Mouse (Mus musculus): ENCODE data around the gene Cope. TPM values are rescaled to one million over a fixed set of nuclear protein-coding genes. Genes with fewer than 3 reads are reported as not detected.

Gene Cope
- 275 and 288 TPM in 2 replicates for polyA plus RNA-seq (2015; fragmentation: Nextera tagmentation; extraction: Ambion mirVana)

DNA sequence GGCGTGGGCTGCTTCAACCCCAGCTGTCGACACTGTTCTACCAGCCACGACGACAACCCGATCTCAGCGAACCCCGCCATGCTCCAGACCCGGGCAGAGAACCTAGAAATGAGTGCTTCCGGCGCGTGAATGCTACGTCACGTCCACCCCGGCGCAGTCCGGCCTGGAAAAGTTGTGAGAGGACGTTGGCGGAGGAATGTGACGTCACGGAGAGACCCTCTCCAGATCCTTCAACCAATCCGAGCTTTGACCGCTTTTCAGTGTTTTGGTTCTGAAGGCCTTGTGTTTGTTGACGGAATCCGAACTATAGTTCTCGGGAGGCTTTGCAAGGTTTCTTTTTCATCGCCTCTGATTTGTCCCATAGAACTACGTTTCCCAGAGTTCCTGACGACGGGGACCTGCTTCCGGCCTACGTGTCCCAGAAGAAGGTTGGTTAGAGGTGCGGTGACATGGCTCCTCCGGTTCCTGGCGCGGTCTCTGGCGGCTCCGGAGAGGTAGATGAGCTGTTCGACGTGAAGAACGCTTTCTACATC is at the start of gene Cope, which contains the start of gene Ddx49:
Cope (plus strand) TSS at position 161 of the 533 bp plus-strand sequence.
Ddx49 (minus strand) TSS at position 132 of the 533 bp plus-strand sequence.
- H3K27me3 ChIP-seq: no peaks in the 10 kb centered on the region
- H3K9ac ChIP-seq: peak within 1 kb of the TSS; percentile 87
- H3K9me3 ChIP-seq: no peaks in the 10 kb centered on the region
- peak within 1 kb of the TSS; percentile 82 for H3K4me3 ChIP-seq
- H3K4me1 ChIP-seq (replicated peaks): peaks cover 38% of the 10 kb centered on the region
- H3K4me2 ChIP-seq: peak within 1 kb of the TSS; percentile 93
- ATAC-seq (ENCODE audit: low FRiP score): peak; percentile 93
- H3K36me3 ChIP-seq: peaks cover 54% of the 10 kb centered on the region
- under 1% methylated on average over 40 of the region's 40 CpGs for WGBS
- H3K27ac ChIP-seq: peak within 1 kb of the TSS; percentile 74

DNA sequence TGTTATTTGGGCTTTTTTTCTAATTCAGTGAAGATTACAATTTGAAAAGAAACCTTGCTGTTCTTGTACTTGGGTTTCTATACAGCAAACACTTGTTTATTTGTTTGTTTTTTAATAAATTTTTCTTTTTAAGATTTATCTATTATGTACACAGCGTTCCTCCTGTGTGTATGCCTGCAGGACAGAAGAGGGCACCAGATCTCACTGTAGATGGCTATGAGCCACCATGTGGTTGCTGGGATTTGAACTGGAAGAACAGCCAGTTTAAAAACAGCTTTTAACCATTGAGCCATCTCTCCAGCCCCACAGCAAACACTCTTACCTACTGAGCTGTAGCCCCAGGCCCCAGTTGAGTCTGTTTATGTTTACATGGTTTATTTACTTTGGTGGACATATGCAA is 47.7 kb upstream of the Cope start:
- ATAC-seq (ENCODE audit: low FRiP score): no peak
- 82% methylated on average over 1 of the region's 1 CpGs for WGBS
- H3K9ac ChIP-seq: no peak overlapping the region
- H3K9me3 ChIP-seq: no peaks in the 10 kb centered on the region
- peaks cover 100% of the 10 kb centered on the region for H3K36me3 ChIP-seq
- H3K4me2 ChIP-seq: no peak overlapping the region
- no peak overlapping the region for H3K27ac ChIP-seq
- no peak overlapping the region for H3K4me3 ChIP-seq
- no peaks in the 10 kb centered on the region for H3K27me3 ChIP-seq
- no peaks in the 10 kb centered on the region for H3K4me1 ChIP-seq (replicated peaks)

DNA sequence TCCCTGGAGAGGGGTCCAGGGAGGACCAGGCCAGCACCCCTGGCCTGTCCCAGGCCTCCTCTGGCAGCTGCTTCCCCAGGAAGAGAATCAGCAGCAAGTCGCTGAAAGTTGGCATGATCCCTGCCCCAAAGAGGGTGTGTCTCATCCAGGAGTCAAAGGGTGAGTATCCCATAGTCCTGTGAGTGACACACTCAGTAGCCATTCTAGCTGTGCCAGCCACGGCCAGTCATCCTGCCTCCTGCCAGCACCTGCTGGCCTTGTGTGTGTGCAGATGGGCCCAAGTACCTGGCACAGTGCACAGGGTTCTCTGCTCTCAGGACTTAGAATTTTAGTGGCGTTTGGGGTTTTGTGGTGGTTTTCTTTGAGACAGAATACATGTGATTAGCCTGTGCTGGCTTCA is 44.9 kb upstream of the Cope start:
- no peak for ATAC-seq (ENCODE audit: low FRiP score)
- 93% methylated on average over 3 of the region's 3 CpGs for WGBS
- Histone ChIP-seq H3K36me3 (peaks cover 100% of the 10 kb centered on the region), H3K9me3 (no peaks in the 10 kb centered on the region), H3K27me3 (no peaks in the 10 kb centered on the region), H3K4me3 (no peak overlapping the region), H3K27ac (no peak overlapping the region), H3K4me2 (no peak overlapping the region), H3K4me1 (replicated peaks) (no peaks in the 10 kb centered on the region), H3K9ac (no peak overlapping the region)

DNA sequence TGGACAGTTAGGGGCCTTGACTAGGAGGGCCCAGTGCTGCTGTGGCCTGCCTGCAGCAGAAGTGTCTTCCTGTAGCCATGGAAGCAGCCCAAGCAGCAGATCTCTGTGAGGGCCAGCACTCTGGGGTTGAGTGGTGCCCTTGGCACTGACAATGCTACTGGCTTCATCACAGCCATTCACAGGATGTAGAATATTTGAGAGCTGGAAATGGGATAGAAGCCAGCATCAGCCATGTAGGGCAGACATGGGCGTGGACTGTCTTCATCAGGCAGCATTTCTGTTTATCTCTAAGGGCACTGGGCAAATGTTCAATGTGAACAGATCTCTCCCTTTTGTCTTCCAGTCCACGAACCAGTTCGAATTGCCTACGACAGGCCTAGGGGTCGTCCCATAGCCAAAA is 43.7 kb upstream of the Cope start:
- Histone ChIP-seq H3K4me1 (replicated peaks) (no peaks in the 10 kb centered on the region), H3K9me3 (no peaks in the 10 kb centered on the region), H3K4me2 (no peak overlapping the region), H3K36me3 (peaks cover 100% of the 10 kb centered on the region), H3K27me3 (no peaks in the 10 kb centered on the region), H3K27ac (no peak overlapping the region), H3K4me3 (no peak overlapping the region), H3K9ac (no peak overlapping the region; the same call in 1 of the 2 replicates)
- 92% methylated on average over 5 of the region's 5 CpGs for WGBS
- ATAC-seq (ENCODE audit: low FRiP score): no peak

DNA sequence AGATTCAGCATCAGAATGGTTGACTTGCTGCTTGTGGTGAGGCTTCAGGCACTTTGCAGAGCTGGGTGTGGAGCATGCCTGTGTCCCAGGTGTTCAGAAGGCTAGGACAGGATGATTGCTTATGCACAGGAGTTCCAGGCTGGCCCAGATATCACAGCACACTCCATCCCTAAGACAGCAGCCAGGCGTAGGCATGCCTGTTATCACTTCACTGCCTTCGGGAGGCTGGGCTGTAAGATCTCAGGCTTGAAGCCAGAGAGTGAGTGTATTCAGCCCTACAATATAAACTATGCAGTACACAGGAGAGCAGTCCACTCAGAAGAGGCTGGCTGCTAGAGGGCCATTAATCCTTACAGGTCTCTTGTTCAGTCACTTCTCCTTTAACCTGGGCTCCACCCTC is 43.3 kb upstream of the Cope start:
- Histone ChIP-seq H3K9me3 (no peaks in the 10 kb centered on the region), H3K4me1 (replicated peaks) (no peaks in the 10 kb centered on the region), H3K4me2 (no peak overlapping the region), H3K4me3 (no peak overlapping the region), H3K36me3 (peaks cover 100% of the 10 kb centered on the region), H3K9ac (no peak overlapping the region), H3K27ac (no peak overlapping the region), H3K27me3 (no peaks in the 10 kb centered on the region)
- ATAC-seq (ENCODE audit: low FRiP score): no peak
- 93% methylated on average over 2 of the region's 2 CpGs for WGBS

DNA sequence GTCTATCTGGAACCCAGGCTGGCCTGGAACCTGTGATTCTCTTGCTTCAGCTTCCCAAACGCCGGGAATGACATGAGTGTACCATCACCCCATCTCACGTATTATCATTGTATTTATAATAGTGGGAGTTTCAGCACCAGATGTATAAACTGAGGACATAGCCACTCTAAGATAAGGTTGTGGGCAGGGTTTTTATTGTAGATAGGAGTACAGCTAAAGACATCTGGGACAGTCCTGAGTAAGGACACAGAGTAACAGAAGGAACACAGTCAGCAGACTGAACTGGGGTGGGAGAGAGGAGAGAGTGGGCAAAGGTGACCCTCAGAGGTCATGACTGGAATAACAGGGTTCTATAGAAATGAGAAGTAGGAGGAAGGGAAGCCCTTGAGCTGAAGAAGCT is 34.6 kb upstream of the Cope start:
- H3K9ac ChIP-seq: no peak overlapping the region
- no peak overlapping the region for H3K4me2 ChIP-seq
- no peaks in the 10 kb centered on the region for H3K9me3 ChIP-seq
- H3K27ac ChIP-seq: no peak overlapping the region
- H3K36me3 ChIP-seq: peaks cover 47% of the 10 kb centered on the region
- no peak for ATAC-seq (ENCODE audit: low FRiP score)
- no peak overlapping the region for H3K4me3 ChIP-seq
- no peaks in the 10 kb centered on the region for H3K27me3 ChIP-seq
- no peaks in the 10 kb centered on the region for H3K4me1 ChIP-seq (replicated peaks)
- WGBS: 90% methylated on average over 3 of the region's 3 CpGs

DNA sequence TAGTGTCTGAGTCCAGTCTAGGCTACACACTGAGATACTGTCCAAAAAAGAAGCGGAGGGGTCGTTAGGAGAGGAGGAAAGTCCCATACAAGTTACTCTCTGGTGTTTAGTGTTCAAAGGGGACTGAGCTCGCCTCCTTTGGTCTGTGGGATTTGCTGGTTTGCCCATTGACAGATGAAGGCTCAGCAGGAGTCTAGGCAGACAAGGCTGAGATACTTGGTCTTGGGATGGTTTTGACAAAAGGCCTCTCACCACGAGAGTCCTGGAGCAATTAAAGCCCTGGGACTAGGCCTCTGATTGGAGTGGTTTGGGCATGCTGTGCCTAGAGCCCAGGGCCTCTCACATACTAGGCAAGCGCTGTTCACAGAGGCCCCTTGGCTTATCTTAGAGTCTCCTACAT is 34.0 kb upstream of the Cope start:
- no peak overlapping the region for H3K4me2 ChIP-seq
- H3K4me1 ChIP-seq (replicated peaks): no peaks in the 10 kb centered on the region
- H3K4me3 ChIP-seq: no peak overlapping the region
- H3K27ac ChIP-seq: 0 out of 2 replicates have a peak overlapping the region, but pooled peaks have one; percentile 4
- H3K36me3 ChIP-seq: peaks cover 41% of the 10 kb centered on the region
- WGBS: 54% methylated on average over 5 of the region's 5 CpGs
- no peak overlapping the region for H3K9ac ChIP-seq
- H3K9me3 ChIP-seq: no peaks in the 10 kb centered on the region
- H3K27me3 ChIP-seq: no peaks in the 10 kb centered on the region
- no peak for ATAC-seq (ENCODE audit: low FRiP score)

DNA sequence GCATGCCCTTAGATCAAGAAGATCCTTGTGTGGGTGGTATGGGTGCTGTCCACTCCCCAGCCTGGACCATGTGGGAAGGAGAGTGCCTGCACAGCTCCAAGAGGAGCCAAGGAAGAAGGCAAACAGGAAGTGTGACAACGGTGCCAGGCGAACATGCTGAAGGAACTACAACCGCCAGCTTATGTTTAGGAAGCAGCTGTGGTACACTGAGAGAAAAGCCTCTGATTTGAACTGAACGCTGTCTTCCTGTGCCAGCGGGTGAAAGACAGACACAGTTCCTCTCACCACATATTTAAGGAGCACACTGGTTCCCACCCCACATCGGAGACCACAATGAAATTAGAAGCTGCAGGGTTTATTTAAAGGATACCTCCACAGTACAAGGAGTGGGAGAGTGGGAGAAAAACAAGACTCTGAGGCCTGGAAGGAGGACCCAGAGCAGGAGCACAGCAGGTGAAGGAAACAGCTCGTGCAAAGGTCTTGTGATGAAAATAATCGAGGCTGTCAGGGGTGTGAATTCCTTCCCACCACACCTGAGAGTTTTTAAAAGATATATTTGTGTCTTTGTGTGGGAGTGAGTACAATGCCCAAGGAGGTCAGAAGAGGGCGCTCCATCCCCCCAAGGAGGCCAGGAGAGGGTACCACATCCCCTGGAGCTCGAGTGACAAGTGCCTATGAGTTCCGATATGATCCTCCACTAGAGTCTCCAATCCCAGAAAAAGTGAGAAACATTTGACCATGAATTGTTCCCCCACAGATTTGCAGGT is 33.3 kb upstream of the Cope start:
- no peaks in the 10 kb centered on the region for H3K27me3 ChIP-seq
- no peak overlapping the region for H3K4me2 ChIP-seq
- H3K9me3 ChIP-seq: no peaks in the 10 kb centered on the region
- H3K36me3 ChIP-seq: peaks cover 34% of the 10 kb centered on the region
- H3K9ac ChIP-seq: no peak overlapping the region
- no peak overlapping the region for H3K4me3 ChIP-seq
- 67% methylated on average over 11 of the region's 11 CpGs for WGBS
- ATAC-seq (ENCODE audit: low FRiP score): no peak
- no peak overlapping the region for H3K27ac ChIP-seq
- H3K4me1 ChIP-seq (replicated peaks): no peaks in the 10 kb centered on the region

DNA sequence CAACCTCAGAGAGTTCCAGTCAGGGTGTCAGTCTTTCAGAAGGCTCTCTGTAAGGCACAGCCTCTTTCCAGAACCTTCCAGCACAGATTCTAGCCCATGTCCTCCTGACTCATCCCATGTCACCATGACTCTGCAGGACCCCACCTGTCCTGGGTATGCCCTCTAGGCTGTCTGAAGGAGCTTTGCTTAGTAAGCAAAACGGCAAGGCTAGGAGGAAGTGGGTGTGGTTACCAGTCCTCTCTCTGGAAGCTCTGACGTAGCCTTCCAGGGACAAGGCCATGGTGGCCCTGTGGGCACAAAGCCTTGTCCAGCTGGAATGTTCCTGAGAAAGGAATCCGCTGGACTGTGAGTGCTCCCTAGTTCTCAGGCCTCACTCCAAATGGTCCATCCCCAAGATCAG is 29.4 kb upstream of the Cope start:
- Histone ChIP-seq H3K4me1 (replicated peaks) (no peaks in the 10 kb centered on the region), H3K27ac (no peak overlapping the region), H3K9me3 (no peaks in the 10 kb centered on the region), H3K4me3 (no peak overlapping the region), H3K4me2 (no peak overlapping the region), H3K36me3 (no peaks in the 10 kb centered on the region), H3K27me3 (no peaks in the 10 kb centered on the region), H3K9ac (no peak overlapping the region)
- 70% methylated on average over 3 of the region's 3 CpGs for WGBS
- no peak for ATAC-seq (ENCODE audit: low FRiP score)

DNA sequence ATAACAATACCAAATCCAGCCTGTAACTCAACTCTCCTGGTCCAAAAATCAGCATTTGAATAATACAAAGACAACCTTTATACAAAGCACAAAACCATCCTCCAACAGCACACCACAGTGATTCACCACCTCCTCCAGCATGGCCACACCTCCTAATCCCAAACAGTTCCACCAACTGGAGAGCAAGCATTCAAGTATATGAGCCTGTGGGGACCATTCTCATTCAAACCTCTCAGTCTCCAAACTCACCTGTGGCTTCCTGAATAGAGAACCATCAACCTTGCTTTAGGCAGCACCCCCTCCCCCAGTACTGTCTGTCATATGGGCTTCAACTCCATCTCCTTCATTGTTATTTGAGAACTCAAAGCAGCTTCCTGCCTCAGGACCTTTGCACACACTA is 28.0 kb upstream of the Cope start:
- H3K9me3 ChIP-seq: no peaks in the 10 kb centered on the region
- peaks cover 3% of the 10 kb centered on the region; the same call in 1 of the 2 replicates for H3K4me1 ChIP-seq (replicated peaks)
- H3K27ac ChIP-seq: no peak overlapping the region
- H3K4me3 ChIP-seq: no peak overlapping the region
- H3K36me3 ChIP-seq: no peaks in the 10 kb centered on the region
- H3K4me2 ChIP-seq: no peak overlapping the region
- no peak overlapping the region for H3K9ac ChIP-seq
- ATAC-seq (ENCODE audit: low FRiP score): no peak
- H3K27me3 ChIP-seq: 0 out of 2 replicates have a peak, but pooled peaks cover 4% of the 10 kb centered on the region

DNA sequence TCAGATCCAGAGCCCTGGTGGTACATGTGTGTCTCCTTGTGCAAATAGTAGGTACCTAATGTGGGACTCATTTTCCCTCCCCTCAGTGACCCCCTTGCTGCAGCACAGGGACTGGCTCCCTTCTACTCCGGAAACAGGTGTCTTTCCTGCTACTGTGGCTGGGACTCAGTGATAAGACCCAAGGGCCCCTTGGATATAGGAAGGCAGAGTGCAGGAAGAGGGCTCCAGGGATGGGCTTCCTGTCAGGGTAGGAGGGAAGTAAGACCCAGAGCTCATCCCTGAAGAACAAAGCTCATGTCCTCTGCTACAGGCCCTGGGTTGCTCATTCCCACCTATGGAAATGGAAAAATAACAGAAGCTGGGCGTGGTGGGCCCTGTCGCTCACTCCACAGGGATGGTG is 25.8 kb upstream of the Cope start:
- Histone ChIP-seq H3K4me3 (no peak overlapping the region), H3K9me3 (no peaks in the 10 kb centered on the region), H3K36me3 (no peaks in the 10 kb centered on the region), H3K27me3 (0 out of 2 replicates have a peak, but pooled peaks cover 4% of the 10 kb centered on the region), H3K9ac (no peak overlapping the region), H3K4me1 (replicated peaks) (peaks cover 5% of the 10 kb centered on the region; the same call in 1 of the 2 replicates), H3K4me2 (no peak overlapping the region), H3K27ac (no peak overlapping the region)
- no peak for ATAC-seq (ENCODE audit: low FRiP score)
- 89% methylated on average over 3 of the region's 3 CpGs for WGBS

DNA sequence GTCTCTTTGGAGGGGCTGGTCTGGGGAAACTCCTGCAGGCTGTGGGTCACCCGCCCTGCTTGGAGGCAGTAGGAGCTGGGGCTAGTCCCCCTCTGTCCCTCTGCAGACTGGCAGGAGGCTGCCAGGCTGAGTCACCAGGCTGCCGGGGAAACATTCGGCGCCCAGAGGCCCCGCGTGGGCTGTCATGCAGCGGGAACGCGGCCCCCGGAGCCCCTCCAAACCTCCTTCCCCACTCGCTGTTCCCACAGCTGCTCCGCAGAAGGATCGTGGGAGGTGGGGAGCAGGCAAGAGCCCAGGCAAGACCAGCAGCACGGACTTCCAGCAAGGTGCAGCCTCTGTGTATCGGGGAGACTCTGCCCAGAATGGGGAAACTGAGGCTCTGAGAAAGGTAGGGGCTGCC is 24.1 kb upstream of the Cope start:
- H3K4me3 ChIP-seq: no peak overlapping the region
- H3K36me3 ChIP-seq: no peaks in the 10 kb centered on the region
- 0 out of 2 replicates have a peak, but pooled peaks cover 4% of the 10 kb centered on the region for H3K27me3 ChIP-seq
- no peak for ATAC-seq (ENCODE audit: low FRiP score)
- H3K4me1 ChIP-seq (replicated peaks): peaks cover 18% of the 10 kb centered on the region
- no peak overlapping the region for H3K9ac ChIP-seq
- H3K27ac ChIP-seq: no peak overlapping the region
- 65% methylated on average over 15 of the region's 15 CpGs for WGBS
- H3K9me3 ChIP-seq: no peaks in the 10 kb centered on the region
- H3K4me2 ChIP-seq: no peak overlapping the region

DNA sequence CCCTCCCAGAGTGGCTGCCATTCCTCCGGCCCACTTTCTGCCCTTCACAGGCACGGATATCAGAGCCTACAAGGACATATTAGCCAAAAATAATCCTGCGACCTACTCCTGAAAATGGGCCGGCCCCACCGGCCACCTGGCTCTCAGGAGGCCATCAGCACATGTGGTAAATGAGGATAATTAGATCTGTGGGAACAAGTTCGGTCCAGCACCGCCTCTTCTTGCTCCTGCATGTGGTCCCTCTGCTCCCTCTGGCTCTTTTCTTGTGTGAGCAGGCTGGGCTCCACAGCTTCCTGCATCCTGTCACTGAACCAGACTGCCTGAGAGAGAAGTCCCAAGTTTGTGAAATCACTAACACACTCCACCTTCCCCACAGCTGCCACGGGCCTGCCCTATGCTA is 23.1 kb upstream of the Cope start:
- Histone ChIP-seq H3K27ac (no peak overlapping the region), H3K9me3 (no peaks in the 10 kb centered on the region), H3K27me3 (0 out of 2 replicates have a peak, but pooled peaks cover 4% of the 10 kb centered on the region), H3K9ac (peak overlapping the region; percentile 35; the same call in 1 of the 2 replicates), H3K4me2 (no peak overlapping the region), H3K4me1 (replicated peaks) (peaks cover 27% of the 10 kb centered on the region), H3K4me3 (no peak overlapping the region), H3K36me3 (no peaks in the 10 kb centered on the region)
- ATAC-seq (ENCODE audit: low FRiP score): no peak
- WGBS: 74% methylated on average over 8 of the region's 8 CpGs
